Mouse (Mus musculus): Measurements from ENCODE around the gene Zbtb26.

DNA sequence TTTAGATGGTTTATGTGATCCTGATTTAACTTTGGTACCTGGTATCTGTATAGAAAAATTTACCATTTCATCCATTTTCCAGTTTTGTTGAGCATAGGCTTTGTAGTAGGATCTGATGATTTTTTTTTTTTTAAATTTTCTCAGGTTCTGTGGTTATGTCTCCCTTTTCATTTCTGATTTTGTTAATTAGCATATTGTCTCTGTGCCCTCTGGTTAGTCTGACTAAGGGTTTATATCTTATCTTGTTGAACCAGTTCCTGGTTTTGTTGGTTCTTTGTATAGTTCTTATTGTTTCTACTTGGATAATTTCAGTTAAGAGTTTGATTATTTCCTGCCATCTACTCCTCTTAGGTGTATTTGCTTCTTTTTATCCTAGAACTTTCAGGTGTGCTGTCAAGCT is 36.6 kb upstream of the Zbtb26 start:
- no peak for TF ChIP-seq CTCF (IDR thresholded peaks at IDR 0.05)
- no peak for TF ChIP-seq POLR2A (IDR thresholded peaks at IDR 0.05; ENCODE audit: insufficient read depth, low read depth, low read length)
- no peak for TF ChIP-seq EP300 (IDR thresholded peaks at IDR 0.05; ENCODE audit: insufficient read depth, low read depth, low read length)
